Mouse (Mus musculus): ENCODE results near the gene Zfp865. TPM values are rescaled to one million over a fixed set of nuclear protein-coding genes. Genes with fewer than 3 reads are reported as not detected.

Zfp865 gene
- total RNA-seq, 2 experiments from 2014 or later: 38.6 to 41.8 TPM

GRCm38 (mm10) chr7:5038940-5039339 lies 18.8 kb downstream of the Zfp865 start:
- H3K4me3 ChIP-seq: peak overlapping the region; percentile 76
- no peak for DNase-seq (ENCODE audit: low spot score in 2 of 2)
- TF ChIP-seq CTCF (conservative IDR thresholded peaks at IDR 0.05): no peak
- peak overlapping the region; percentile 99 for H3K27ac ChIP-seq

GRCm38 (mm10) chr7:5044981-5045380 lies 24.8 kb downstream of the Zfp865 start:
- TF ChIP-seq CTCF (conservative IDR thresholded peaks at IDR 0.05): no peak
- no peak overlapping the region for H3K27ac ChIP-seq
- no peak overlapping the region for H3K4me3 ChIP-seq
- no peak for DNase-seq (ENCODE audit: low spot score in 2 of 2)

GRCm38 (mm10) chr7:5046112-5046511 lies 25.9 kb downstream of the Zfp865 start:
- DNase-seq (ENCODE audit: low spot score in 2 of 2): no peak
- Histone ChIP-seq H3K27ac (no peak overlapping the region), H3K4me3 (no peak overlapping the region)
- peak; percentile 65 for TF ChIP-seq CTCF (conservative IDR thresholded peaks at IDR 0.05)

- peak; percentile 75 for TF ChIP-seq CTCF (conservative IDR thresholded peaks at IDR 0.05)
- DNase-seq (ENCODE audit: low spot score in 2 of 2): no peak
- Histone ChIP-seq H3K27ac (no peak overlapping the region), H3K4me3 (no peak overlapping the region)
Observed at GRCm38 (mm10) chr7:5047313-5047712, 27.1 kb downstream of the Zfp865 start.

- Histone ChIP-seq H3K4me3 (peak within 1 kb of the TSS; percentile 72), H3K27ac (peak within 1 kb of the TSS; percentile 96)
- DNase-seq (ENCODE audit: low spot score in 2 of 2): peak; percentile 63 to 77
- no peak for TF ChIP-seq CTCF (conservative IDR thresholded peaks at IDR 0.05)
Observed at GRCm38 (mm10) chr7:5051193-5052192, 31.3 kb downstream of the Zfp865 start, which contains the start of gene Zfp580. Zfp580 (plus strand) TSS chr7:5051538.

- no peak for DNase-seq (ENCODE audit: low spot score in 2 of 2)
- peak overlapping the region; percentile 72 for H3K4me3 ChIP-seq
- peak overlapping the region; percentile 96 for H3K27ac ChIP-seq
- TF ChIP-seq CTCF (conservative IDR thresholded peaks at IDR 0.05): no peak
Observed at GRCm38 (mm10) chr7:5052438-5052837, 32.3 kb downstream of the Zfp865 start.

- TF ChIP-seq CTCF (conservative IDR thresholded peaks at IDR 0.05): no peak
- H3K27ac ChIP-seq: peak overlapping the region; percentile 96
- no peak for DNase-seq (ENCODE audit: low spot score in 2 of 2)
- peak overlapping the region; percentile 72 for H3K4me3 ChIP-seq
Observed at GRCm38 (mm10) chr7:5052931-5053343, 32.8 kb downstream of the Zfp865 start.

GRCm38 (mm10) chr7:5053456-5054179 lies 33.4 kb downstream of the Zfp865 start:
- DNase-seq (ENCODE audit: low spot score in 2 of 2): peak in 1 of 2 experiments; percentile 68
- Histone ChIP-seq H3K27ac (peak overlapping the region; percentile 96), H3K4me3 (peak overlapping the region; percentile 72)
- TF ChIP-seq CTCF (conservative IDR thresholded peaks at IDR 0.05): no peak

GRCm38 (mm10) chr7:5056651-5057263 lies 36.6 kb downstream of the Zfp865 start:
- TF ChIP-seq CTCF (conservative IDR thresholded peaks at IDR 0.05): no peak
- peak overlapping the region; percentile 100 for H3K27ac ChIP-seq

GRCm38 (mm10) chr7:5057381-5057780 lies 37.2 kb downstream of the Zfp865 start:
- DNase-seq (ENCODE audit: low spot score in 2 of 2): no peak
- H3K4me3 ChIP-seq: peak overlapping the region; percentile 78
- peak overlapping the region; percentile 100 for H3K27ac ChIP-seq
- no peak for TF ChIP-seq CTCF (conservative IDR thresholded peaks at IDR 0.05)

More at GRCm38 (mm10) chr7:5056651-5057263, 36.6 kb downstream of the Zfp865 start:
- peak in 1 of 2 experiments; percentile 73 for DNase-seq (ENCODE audit: low spot score in 2 of 2)
- peak overlapping the region; percentile 78 for H3K4me3 ChIP-seq

GRCm38 (mm10) chr7:5057804-5058203 lies 37.6 kb downstream of the Zfp865 start:
- Histone ChIP-seq H3K4me3 (peak overlapping the region; percentile 78), H3K27ac (peak overlapping the region; percentile 100)
- no peak for DNase-seq (ENCODE audit: low spot score in 2 of 2)
- peak; percentile 30 for TF ChIP-seq CTCF (conservative IDR thresholded peaks at IDR 0.05)

GRCm38 (mm10) chr7:5058631-5059030 lies 38.5 kb downstream of the Zfp865 start:
- H3K27ac ChIP-seq: peak overlapping the region; percentile 100; the same call in 1 of the 2 replicates
- no peak for TF ChIP-seq CTCF (conservative IDR thresholded peaks at IDR 0.05)
- no peak for DNase-seq (ENCODE audit: low spot score in 2 of 2)
- no peak overlapping the region for H3K4me3 ChIP-seq

All from layer of hippocampus, adult 2 months (tissue).